Mouse (Mus musculus) G1E (cell line): ENCODE results near the gene Hsd17b3. TPM values are rescaled to one million over a fixed set of nuclear protein-coding genes. Genes with fewer than 3 reads are reported as not detected.

Experiments
- ATAC-seq: 2 replicates; pipeline ENCODE4 v1.8.0; 2016; ENCODE audit warnings: mild to moderate bottlenecking; ENCODE audit not compliant: insufficient number of reproducible peaks, poor library complexity, low FRiP score, severe bottlenecking; ENCODE audit errors: extremely low read depth
- DNase-seq: peaks from one replicate; pipeline ENCODE4 v3.0.0; 2012; ENCODE audit warnings: low spot score
- H3K27me3 ChIP-seq: 2 replicates; pipeline ENCODE4 v1.6.1; 2012; ENCODE audit warnings: mild to moderate bottlenecking, low read length, inconsistent platforms; ENCODE audit not compliant: insufficient read depth
- H3K36me3 ChIP-seq: replicated peaks from 2 replicates; pipeline ENCODE3; 2012; ENCODE audit warnings: mild to moderate bottlenecking, inconsistent platforms
- H3K4me1 ChIP-seq: 2 replicates; pipeline ENCODE4 v1.6.1; 2012; ENCODE audit warnings: low read depth, low read length, inconsistent platforms, mixed read lengths; ENCODE audit not compliant: insufficient read depth
- H3K4me3 ChIP-seq: 2 replicates; pipeline ENCODE4 v1.5.1; 2012; ENCODE audit warnings: low read depth, mild to moderate bottlenecking, inconsistent platforms, low read length, moderate library complexity, mixed read lengths
- H3K9me3 ChIP-seq: replicated peaks from 2 replicates; pipeline ENCODE4 v1.6.1; 2012; ENCODE audit warnings: inconsistent platforms
- CTCF ChIP-seq: IDR thresholded peaks from 2 replicates; pipeline ENCODE4 v1.5.1; 2012; ENCODE audit warnings: low read depth, low read length, inconsistent platforms, mixed read lengths
- GATA1 ChIP-seq: IDR thresholded peaks from 2 replicates; pipeline ENCODE4 v1.6.1; 2012; ENCODE audit warnings: borderline replicate concordance, low read length, inconsistent platforms, mixed read lengths
- GATA2 ChIP-seq: IDR thresholded peaks from 2 replicates; pipeline ENCODE4 v1.6.1; 2012; ENCODE audit warnings: low read depth, low read length, inconsistent platforms, borderline replicate concordance
- POLR2AphosphoS5 ChIP-seq: IDR thresholded peaks from 2 replicates; pipeline ENCODE4 v1.6.1; 2012; ENCODE audit warnings: low read depth, low read length, inconsistent platforms; ENCODE audit not compliant: insufficient replicate concordance
- TAL1 ChIP-seq: conservative IDR thresholded peaks from 2 replicates; pipeline ENCODE4 v1.6.1; 2012; ENCODE audit warnings: low read depth, low read length, inconsistent platforms, mixed read lengths
- polyA plus RNA-seq: library from polyadenylated mRNA; stranded (reverse); fragments of >175 nt; gene quantifications from 2 replicates; pipeline ENCODE4 v1.2.3, GENCODE M21; 2012
- total RNA-seq, 2 experiments: library from RNA; stranded (forward) in 1 of 2; stranded (reverse) in 1 of 2; fragments of 200-1000 nt in 1 of 2; fragments of >200 nt in 1 of 2; fragmentation: Nextera tagmentation in 1 of 2; gene quantifications; 2 replicates each; pipeline ENCODE4 v1.2.3; 2014 to 2017

The Hsd17b3 gene
- total and polyA plus RNA-seq, 3 experiments = 0.22 TPM; not detected in 2

DNA sequence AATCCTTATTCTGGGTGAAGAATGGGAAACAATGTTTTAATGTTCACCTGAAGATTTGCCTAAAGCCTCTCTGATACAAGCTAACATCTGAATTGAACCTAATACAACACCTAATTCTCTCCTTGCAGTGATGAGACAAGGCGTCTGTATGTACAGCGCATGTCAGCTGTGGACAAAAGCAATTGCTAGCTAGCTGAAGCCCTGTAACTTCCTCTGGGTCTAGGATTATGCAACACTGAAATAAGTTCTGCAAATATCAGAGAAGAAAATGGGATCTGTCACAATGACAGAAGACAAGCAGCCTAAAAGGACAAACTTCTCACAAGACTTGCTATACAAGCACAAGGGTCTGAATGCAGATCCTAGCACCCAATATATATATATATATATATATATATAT lies 40.6 kb downstream of the Hsd17b3 start:
- DNase-seq = no peak
- TF ChIP-seq TAL1 = no peak
- no peak for TF ChIP-seq CTCF
- TF ChIP-seq GATA2 = no peak
- TF ChIP-seq POLR2AphosphoS5 = no peak
- no peak for TF ChIP-seq GATA1
- H3K4me1 ChIP-seq = no peaks in the 10 kb centered on the region
- no peak overlapping the region for H3K4me3 ChIP-seq
- no peak for ATAC-seq
- H3K27me3 ChIP-seq = no peaks in the 10 kb centered on the region; the same call in 1 of the 2 replicates
- H3K36me3 ChIP-seq = no peaks in the 10 kb centered on the region
- H3K9me3 ChIP-seq = no peaks in the 10 kb centered on the region

DNA sequence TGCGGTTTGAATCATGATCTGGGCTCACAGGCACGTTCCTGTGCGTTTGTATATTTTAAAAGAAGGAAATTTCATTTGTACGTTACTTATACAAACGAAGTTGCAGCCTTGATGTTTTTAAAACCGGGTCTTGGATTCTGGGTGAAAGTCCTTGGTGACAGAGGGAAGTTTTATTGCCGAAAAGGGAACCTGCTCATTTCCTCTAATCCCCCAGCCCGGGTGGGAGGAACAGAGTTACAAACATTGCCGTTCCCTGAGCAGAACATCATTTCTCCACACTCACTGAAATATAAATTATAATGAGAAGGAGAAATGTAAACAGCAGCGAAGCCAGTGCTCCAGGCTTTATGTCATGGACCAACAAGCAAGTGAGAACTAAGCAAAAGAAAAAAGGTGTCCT lies 49.1 kb downstream of the Hsd17b3 start:
- ATAC-seq (no peak), DNase-seq (no peak)
- H3K9me3 ChIP-seq = no peaks in the 10 kb centered on the region
- no peak for TF ChIP-seq GATA1
- TF ChIP-seq GATA2 = no peak
- TF ChIP-seq POLR2AphosphoS5 = no peak
- no peak for TF ChIP-seq TAL1
- TF ChIP-seq CTCF = no peak
- peaks cover 7% of the 10 kb centered on the region for H3K4me1 ChIP-seq
- no peaks in the 10 kb centered on the region for H3K36me3 ChIP-seq
- H3K4me3 ChIP-seq = no peak overlapping the region
- peaks cover 21% of the 10 kb centered on the region for H3K27me3 ChIP-seq

DNA sequence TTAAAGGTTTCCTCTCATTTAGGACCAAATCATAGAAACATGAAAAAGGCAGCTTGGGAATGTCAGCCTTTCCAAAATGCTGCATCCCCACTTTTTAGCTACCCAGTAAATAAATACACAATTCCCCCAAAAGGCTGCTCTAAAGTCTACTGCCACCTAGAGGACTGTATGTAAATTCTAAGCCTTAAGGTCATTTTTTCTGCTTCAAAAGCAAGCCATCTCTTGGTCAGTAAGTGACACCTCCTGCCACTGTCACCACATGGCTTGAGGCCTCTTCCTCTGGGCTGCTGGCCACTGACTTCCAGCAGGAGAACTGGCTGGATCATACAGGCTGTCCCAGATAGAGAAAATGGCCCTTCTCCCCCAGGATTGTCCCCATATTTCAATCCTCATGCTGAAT lies 50.9 kb downstream of the Hsd17b3 start:
- H3K36me3 ChIP-seq = no peaks in the 10 kb centered on the region
- peaks cover 28% of the 10 kb centered on the region for H3K27me3 ChIP-seq
- H3K4me1 ChIP-seq = peaks cover 16% of the 10 kb centered on the region
- H3K4me3 ChIP-seq = no peak overlapping the region
- no peak; the same call in 1 of the 2 replicates for ATAC-seq
- no peak for TF ChIP-seq GATA1
- TF ChIP-seq POLR2AphosphoS5 = no peak
- no peak for TF ChIP-seq GATA2
- no peak for TF ChIP-seq CTCF
- TF ChIP-seq TAL1 = no peak
- H3K9me3 ChIP-seq = no peaks in the 10 kb centered on the region
- no peak for DNase-seq

DNA sequence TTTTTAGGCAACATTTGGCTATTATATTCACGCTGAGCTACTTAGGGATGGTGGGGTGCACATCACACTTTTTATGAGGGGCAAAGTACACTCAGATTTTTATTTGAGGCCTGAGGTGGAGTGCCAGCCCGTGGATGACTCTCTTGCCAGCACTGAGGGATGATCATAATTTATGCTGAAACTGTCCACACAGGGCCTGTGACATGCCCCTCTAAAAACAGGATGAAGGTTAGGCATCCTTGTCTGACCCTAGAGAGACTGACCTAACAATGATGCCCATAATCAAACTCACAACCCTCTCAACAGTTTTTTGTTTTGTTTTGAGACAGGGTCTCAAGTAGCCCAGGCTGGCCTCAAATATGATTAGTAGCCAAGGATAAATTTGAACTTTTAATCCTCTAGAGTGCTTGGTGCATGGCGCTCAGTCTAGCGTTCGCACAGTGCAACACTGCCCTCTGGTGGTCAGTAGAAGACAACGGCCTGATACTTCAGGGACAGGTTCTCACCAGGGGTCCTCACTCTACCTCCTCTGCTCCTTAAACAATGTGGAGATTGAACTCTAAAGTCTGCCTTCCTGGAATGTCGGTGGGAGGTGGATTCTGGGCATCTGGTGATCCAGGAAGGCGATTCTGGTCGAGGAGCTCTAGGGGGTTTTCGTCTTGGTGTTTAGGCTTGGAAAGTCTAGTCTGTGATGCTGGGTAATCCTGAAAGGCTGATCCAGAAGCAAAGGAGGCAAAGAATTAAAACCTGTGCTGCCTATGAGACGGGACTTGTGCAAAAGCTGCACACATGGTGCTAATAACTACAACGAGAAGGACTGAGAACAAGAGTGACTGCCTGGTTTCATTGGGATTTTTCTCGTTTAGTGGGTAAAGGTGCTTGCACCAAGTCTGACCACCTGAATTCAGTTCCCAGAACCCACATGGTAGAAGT lies 52.7 kb downstream of the Hsd17b3 start:
- peak; percentile 52 for ATAC-seq
- H3K27me3 ChIP-seq = peaks cover 29% of the 10 kb centered on the region
- peak; percentile 10 for DNase-seq
- H3K9me3 ChIP-seq = no peaks in the 10 kb centered on the region
- peaks cover 16% of the 10 kb centered on the region for H3K4me1 ChIP-seq
- H3K4me3 ChIP-seq = no peak overlapping the region
- TF ChIP-seq POLR2AphosphoS5 (no peak), CTCF (peak; percentile 46), GATA1 (no peak), GATA2 (no peak)
- H3K36me3 ChIP-seq = no peaks in the 10 kb centered on the region

GRCm38 (mm10) chr13:64035036-64035435 lies 54.0 kb downstream of the Hsd17b3 start:
- Histone ChIP-seq H3K4me1 (peaks cover 16% of the 10 kb centered on the region), H3K27me3 (peaks cover 29% of the 10 kb centered on the region), H3K9me3 (no peaks in the 10 kb centered on the region), H3K4me3 (no peak overlapping the region), H3K36me3 (no peaks in the 10 kb centered on the region)
- peak; percentile 40 for ATAC-seq
- TF ChIP-seq TAL1 = no peak
- no peak for TF ChIP-seq GATA2
- TF ChIP-seq CTCF = no peak
- no peak for TF ChIP-seq GATA1
- no peak for TF ChIP-seq POLR2AphosphoS5
- DNase-seq = no peak

- TF ChIP-seq GATA1 (no peak), TAL1 (no peak), CTCF (no peak), GATA2 (no peak), POLR2AphosphoS5 (no peak)
- no peak for ATAC-seq
- Histone ChIP-seq H3K4me1 (peaks cover 16% of the 10 kb centered on the region), H3K27me3 (peaks cover 21% of the 10 kb centered on the region), H3K4me3 (no peak overlapping the region), H3K36me3 (no peaks in the 10 kb centered on the region), H3K9me3 (no peaks in the 10 kb centered on the region)
- DNase-seq = no peak
These were observed 55.1 kb downstream of the Hsd17b3 start for GRCm38 (mm10) chr13:64033921-64034320.
